Mouse (Mus musculus): ENCODE measurements around the gene Gm11114. TPM values are rescaled to one million over a fixed set of nuclear protein-coding genes. Genes with fewer than 3 reads are reported as not detected.

Gene Gm11114
- not detected in 2 replicates for polyA plus RNA-seq (2012)

GRCm38 (mm10) chr9:85312473-85312872 lies at the start of gene Gm11114:
Gene Gm11114, plus strand, starts transcription at chr9:85312773.
- TF ChIP-seq GATA1 (IDR thresholded peaks at IDR 0.05; ENCODE audit: low read length) = no peak

- TF ChIP-seq GATA1 (IDR thresholded peaks at IDR 0.05; ENCODE audit: low read length) = no peak
These were observed 45.7 kb upstream of the Gm11114 start for GRCm38 (mm10) chr9:85266847-85267246.

GRCm38 (mm10) chr9:85274114-85274513 lies 38.5 kb upstream of the Gm11114 start:
- no peak for TF ChIP-seq GATA1 (IDR thresholded peaks at IDR 0.05; ENCODE audit: low read length)

GRCm38 (mm10) chr9:85302849-85303248 lies 9.7 kb upstream of the Gm11114 start:
- no peak for TF ChIP-seq GATA1 (IDR thresholded peaks at IDR 0.05; ENCODE audit: low read length)

- TF ChIP-seq GATA1 (IDR thresholded peaks at IDR 0.05; ENCODE audit: low read length) = no peak
These were observed 9.2 kb upstream of the Gm11114 start for GRCm38 (mm10) chr9:85303378-85303777.

- no peak for TF ChIP-seq GATA1 (IDR thresholded peaks at IDR 0.05; ENCODE audit: low read length)
These were observed 3.5 kb downstream of the Gm11114 start for GRCm38 (mm10) chr9:85316122-85316521.

GRCm38 (mm10) chr9:85320167-85320951 lies 7.8 kb downstream of the Gm11114 start:
- no peak for TF ChIP-seq GATA1 (IDR thresholded peaks at IDR 0.05; ENCODE audit: low read length)

- TF ChIP-seq GATA1 (IDR thresholded peaks at IDR 0.05; ENCODE audit: low read length) = no peak
These were observed 11.7 kb downstream of the Gm11114 start for GRCm38 (mm10) chr9:85324158-85324875.

- TF ChIP-seq GATA1 (IDR thresholded peaks at IDR 0.05; ENCODE audit: low read length) = no peak
These were observed 12.8 kb downstream of the Gm11114 start for GRCm38 (mm10) chr9:85325201-85325868.

GRCm38 (mm10) chr9:85326292-85327241 lies 14.0 kb downstream of the Gm11114 start:
- TF ChIP-seq GATA1 (IDR thresholded peaks at IDR 0.05; ENCODE audit: low read length) = no peak

GRCm38 (mm10) chr9:85327242-85328211 lies 15.0 kb downstream of the Gm11114 start, which contains the start of gene Tent5a:
Gene Tent5a, minus strand, starts transcription at chr9:85327348.
- TF ChIP-seq GATA1 (IDR thresholded peaks at IDR 0.05; ENCODE audit: low read length) = no peak

- no peak for TF ChIP-seq GATA1 (IDR thresholded peaks at IDR 0.05; ENCODE audit: low read length)
These were observed 15.7 kb downstream of the Gm11114 start for GRCm38 (mm10) chr9:85328259-85328658.

GRCm38 (mm10) chr9:85331521-85331920 lies 18.9 kb downstream of the Gm11114 start:
- no peak for TF ChIP-seq GATA1 (IDR thresholded peaks at IDR 0.05; ENCODE audit: low read length)

GRCm38 (mm10) chr9:85336046-85336445 lies 23.5 kb downstream of the Gm11114 start:
- TF ChIP-seq GATA1 (IDR thresholded peaks at IDR 0.05; ENCODE audit: low read length) = no peak
